Mouse (Mus musculus) midbrain, embryonic 13.5 days (tissue): Measurements from ENCODE around the gene Timmdc1. TPM values are rescaled to one million over a fixed set of nuclear protein-coding genes. Genes with fewer than 3 reads are reported as not detected.

Experiments
- polyA plus RNA-seq: library from polyadenylated mRNA; unstranded; fragments of >200 nt; fragmentation: Nextera tagmentation; extraction: Ambion mirVana; gene quantifications from 2 replicates; pipeline ENCODE4 v1.2.1, GENCODE M21; 2015

Timmdc1 gene
- polyA plus RNA-seq, 1 experiment from 2014 or later: 42.5 TPM

Other genes with a start within 250 kb of the Timmdc1 start
- gene Nr1i2, start 227.8 kb downstream of the Timmdc1 start, polyA plus RNA-seq: not detected in 2 replicates
- gene Maats1, start 180.5 kb downstream of the Timmdc1 start, polyA plus RNA-seq: 0.88 and 0.98 TPM in 2 replicates
- 105 and 108 TPM in 2 replicates for gene Cox17, start 175.7 kb downstream of the Timmdc1 start, polyA plus RNA-seq
- not detected in 2 replicates for gene Gm21987, start 175.6 kb downstream of the Timmdc1 start, polyA plus RNA-seq
- gene Popdc2, start 160.5 kb downstream of the Timmdc1 start, polyA plus RNA-seq: 0.26 and 0.51 TPM in 2 replicates
- gene Pla1a, start 89.5 kb downstream of the Timmdc1 start, polyA plus RNA-seq: 0.26 and 0.55 TPM in 2 replicates
- gene Adprh, start 70.0 kb downstream of the Timmdc1 start, polyA plus RNA-seq: 156 and 157 TPM in 2 replicates
- gene Cd80, start 67.1 kb downstream of the Timmdc1 start, polyA plus RNA-seq: 0.54 and 0.69 TPM in 2 replicates
- 65.3 and 66.4 TPM in 2 replicates for gene Poglut1, start 27.6 kb upstream of the Timmdc1 start, polyA plus RNA-seq
- 40.6 and 47.1 TPM in 2 replicates for gene Tmem39a, start 36.0 kb upstream of the Timmdc1 start, polyA plus RNA-seq
- 3.6 and 4.6 TPM in 2 replicates for gene Arhgap31, start 190.6 kb upstream of the Timmdc1 start, polyA plus RNA-seq
- 23.7 and 24.9 TPM in 2 replicates for gene B4galt4, start 219.6 kb upstream of the Timmdc1 start, polyA plus RNA-seq